Mouse (Mus musculus) heart, postnatal 0 days (tissue): Measurements from ENCODE around the gene Cux1. TPM values are rescaled to one million over a fixed set of nuclear protein-coding genes. Genes with fewer than 3 reads are reported as not detected.
A peak's percentile ranks its signal among the peaks of the same experiment; 100 is the strongest.

ENCODE experiments used
- ATAC-seq: fragments of 200-750 bp; cut with Nextera tagmentation; 2 replicates; pipeline ENCODE4 v1.8.0; 2017; ENCODE audit warnings: low read depth, moderate number of reproducible peaks, moderate library complexity; ENCODE audit not compliant: insufficient read depth
- DNase-seq: peaks from one replicate; pipeline ENCODE4 v3.0.0-alpha.2; 2016; ENCODE audit warnings: low spot score
- H3K27ac ChIP-seq: fragments of 300-500 bp; sonication (generic); 2 replicates; pipeline ENCODE4 v1.5.1; 2014; ENCODE audit warnings: low read depth, mild to moderate bottlenecking
- H3K27me3 ChIP-seq: fragments of 300-500 bp; sonication (generic); 2 replicates; pipeline ENCODE4 v1.6.1; 2014; ENCODE audit warnings: low read length, mixed read lengths; ENCODE audit not compliant: control insufficient read depth, insufficient read depth
- H3K36me3 ChIP-seq: fragments of 300-500 bp; sonication (generic); replicated peaks from 2 replicates; pipeline ENCODE4 v1.6.1; 2014; ENCODE audit warnings: low read length, mixed read lengths; ENCODE audit not compliant: control insufficient read depth, insufficient read depth
- H3K4me1 ChIP-seq: fragments of 300-500 bp; sonication (generic); 2 replicates; pipeline ENCODE4 v1.6.1; 2014; ENCODE audit warnings: antibody characterized with exemption; ENCODE audit not compliant: control insufficient read depth, insufficient read depth
- H3K4me2 ChIP-seq: fragments of 300-500 bp; sonication (generic); 2 replicates; pipeline ENCODE4 v1.6.1; 2014; ENCODE audit warnings: low read depth, mild to moderate bottlenecking, low read length, moderate library complexity
- H3K4me3 ChIP-seq: fragments of 300-500 bp; sonication (generic); 2 replicates; pipeline ENCODE4 v1.5.1; 2014; ENCODE audit warnings: low read depth, low read length
- H3K9ac ChIP-seq: fragments of 300-500 bp; sonication (generic); replicated peaks from 2 replicates; pipeline ENCODE4 v1.6.1; 2014; ENCODE audit warnings: low read depth, low read length, mixed read lengths
- H3K9me3 ChIP-seq: fragments of 300-500 bp; sonication (generic); replicated peaks from 2 replicates; pipeline ENCODE4 v1.6.1; 2016; ENCODE audit warnings: low read length; ENCODE audit not compliant: control insufficient read depth
- CTCF ChIP-seq: IDR thresholded peaks from 2 replicates; pipeline ENCODE4 v1.5.1; 2016; ENCODE audit warnings: antibody characterized with exemption, control low read depth, low read depth
- EP300 ChIP-seq: IDR thresholded peaks from 2 replicates; pipeline ENCODE4 v1.6.1; 2016; ENCODE audit warnings: antibody characterized with exemption, low read depth
- WGBS: fragments of 180-500 bp; shearing (Covaris S2); extraction: QIAGEN DNeasy Blood & Tissue Kit; methylation state at CpG from one replicate; pipeline ENCODE4 v1.1.7; 2014; 5-methylcytosine and 5-hydroxymethylcytosine counted together
- polyA plus RNA-seq: library from polyadenylated mRNA; unstranded; fragments of >200 nt; fragmentation: Nextera tagmentation; extraction: Ambion mirVana; gene quantifications from 2 replicates; pipeline ENCODE4 v1.2.1, GENCODE M21; 2015
- total RNA-seq: library from RNA; depleted of rRNA; stranded (reverse); fragments of >200 nt; gene quantifications from 2 replicates; pipeline ENCODE4 v1.2.3, GENCODE M21; 2014; ENCODE audit warnings: low replicate concordance

Cux1 gene
- total and polyA plus RNA-seq, 2 experiments from 2014 or later = 50.7 to 89.5 TPM

DNA sequence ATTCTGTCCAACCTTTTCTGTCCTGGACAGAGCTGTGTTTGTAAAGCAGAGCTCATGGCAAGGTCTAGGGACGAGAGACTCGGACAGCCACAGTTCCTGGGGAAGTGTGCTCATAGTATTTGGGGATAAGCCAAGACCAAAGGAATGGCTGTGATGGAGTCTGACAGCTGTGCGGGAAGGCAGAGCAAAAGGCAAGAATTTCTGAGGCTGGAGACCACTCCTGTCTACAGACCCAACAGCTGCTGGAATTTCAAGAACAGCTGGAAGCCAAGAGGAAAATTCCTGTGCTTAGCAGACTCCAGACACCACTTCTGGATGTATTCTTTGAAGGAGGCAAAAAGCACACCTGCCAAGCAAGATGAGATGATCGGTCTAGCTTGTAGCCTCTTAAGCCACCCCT, 297.4 kb downstream of the Cux1 start:
- DNase-seq (no peak), ATAC-seq (no peak)
- no peak for TF ChIP-seq CTCF
- TF ChIP-seq EP300 = no peak
- no peaks in the 10 kb centered on the region for H3K9me3 ChIP-seq
- no peak overlapping the region for H3K9ac ChIP-seq
- peaks cover 25% of the 10 kb centered on the region for H3K36me3 ChIP-seq
- no peak overlapping the region for H3K4me2 ChIP-seq
- no peak overlapping the region for H3K4me3 ChIP-seq
- no peaks in the 10 kb centered on the region for H3K4me1 ChIP-seq
- H3K27me3 ChIP-seq = no peaks in the 10 kb centered on the region
- 53% methylated on average over 4 of the region's 4 CpGs for WGBS
- no peak overlapping the region for H3K27ac ChIP-seq

GRCm38 (mm10) chr5:136266077-136266476, 301.2 kb downstream of the Cux1 start:
- DNase-seq (no peak), ATAC-seq (no peak)
- Histone ChIP-seq H3K36me3 (no peaks in the 10 kb centered on the region), H3K9me3 (no peaks in the 10 kb centered on the region), H3K4me1 (no peaks in the 10 kb centered on the region), H3K27me3 (no peaks in the 10 kb centered on the region), H3K9ac (no peak overlapping the region), H3K4me2 (no peak overlapping the region), H3K27ac (no peak overlapping the region), H3K4me3 (no peak overlapping the region)
- TF ChIP-seq CTCF (no peak), EP300 (no peak)
- 55% methylated on average over 7 of the region's 7 CpGs for WGBS

GRCm38 (mm10) chr5:136263342-136263741, 303.9 kb downstream of the Cux1 start:
- no peak for DNase-seq
- 66% methylated on average over 4 of the region's 4 CpGs for WGBS
- Histone ChIP-seq H3K4me1 (no peaks in the 10 kb centered on the region), H3K9me3 (no peaks in the 10 kb centered on the region), H3K27ac (no peak overlapping the region), H3K27me3 (no peaks in the 10 kb centered on the region), H3K4me2 (no peak overlapping the region), H3K4me3 (no peak overlapping the region), H3K36me3 (no peaks in the 10 kb centered on the region), H3K9ac (no peak overlapping the region)
- no peak for TF ChIP-seq CTCF
- no peak for TF ChIP-seq EP300
- no peak for ATAC-seq

DNA sequence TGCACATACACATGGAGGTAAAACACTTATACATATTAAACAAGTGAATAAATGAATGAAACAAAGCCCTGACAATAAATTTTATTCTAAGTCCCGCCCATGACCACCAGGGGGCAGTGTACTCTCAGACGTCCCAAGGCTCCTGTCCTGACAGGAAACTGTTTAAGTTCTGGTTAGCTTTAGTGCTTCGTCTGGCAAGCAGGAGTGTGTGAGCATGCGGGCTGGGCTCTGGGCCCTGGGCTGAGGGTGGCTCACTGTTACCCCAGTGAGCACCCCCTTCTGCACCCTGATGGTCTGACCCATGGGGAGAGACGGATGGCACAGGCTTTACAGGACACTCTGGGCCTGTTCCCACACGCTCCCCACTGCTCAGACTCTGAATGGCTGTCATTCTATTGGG, 308.4 kb downstream of the Cux1 start:
- peaks cover 11% of the 10 kb centered on the region; the same call in 1 of the 2 replicates for H3K36me3 ChIP-seq
- ATAC-seq = peak; percentile 59; the same call in 1 of the 2 replicates
- no peak overlapping the region for H3K9ac ChIP-seq
- no peak overlapping the region for H3K4me3 ChIP-seq
- no peak overlapping the region for H3K27ac ChIP-seq
- H3K27me3 ChIP-seq = no peaks in the 10 kb centered on the region
- peak; percentile 83 for DNase-seq
- H3K4me2 ChIP-seq = no peak overlapping the region
- no peaks in the 10 kb centered on the region for H3K9me3 ChIP-seq
- no peaks in the 10 kb centered on the region for H3K4me1 ChIP-seq
- no peak for TF ChIP-seq EP300
- peak; percentile 77 for TF ChIP-seq CTCF
- WGBS = 28% methylated on average over 6 of the region's 6 CpGs

GRCm38 (mm10) chr5:136252899-136253298, 314.4 kb downstream of the Cux1 start:
- Histone ChIP-seq H3K4me3 (no peak overlapping the region), H3K27ac (no peak overlapping the region), H3K9ac (no peak overlapping the region), H3K36me3 (peaks cover 11% of the 10 kb centered on the region; the same call in 1 of the 2 replicates), H3K9me3 (no peaks in the 10 kb centered on the region), H3K4me2 (no peak overlapping the region), H3K4me1 (no peaks in the 10 kb centered on the region), H3K27me3 (no peaks in the 10 kb centered on the region)
- DNase-seq = peak; percentile 62
- TF ChIP-seq CTCF = peak; percentile 91
- TF ChIP-seq EP300 = no peak
- peak; percentile 62 for ATAC-seq
- WGBS = 11% methylated on average over 17 of the region's 17 CpGs

GRCm38 (mm10) chr5:136251004-136251403, 316.3 kb downstream of the Cux1 start:
- H3K4me3 ChIP-seq = no peak overlapping the region
- DNase-seq = no peak
- H3K27ac ChIP-seq = no peak overlapping the region
- no peak overlapping the region for H3K9ac ChIP-seq
- H3K36me3 ChIP-seq = no peaks in the 10 kb centered on the region; the same call in 1 of the 2 replicates
- H3K9me3 ChIP-seq = no peaks in the 10 kb centered on the region
- TF ChIP-seq EP300 (no peak), CTCF (peak; percentile 32)
- no peaks in the 10 kb centered on the region for H3K4me1 ChIP-seq
- no peak for ATAC-seq
- WGBS = 51% methylated on average over 7 of the region's 7 CpGs
- H3K27me3 ChIP-seq = no peaks in the 10 kb centered on the region
- H3K4me2 ChIP-seq = no peak overlapping the region
